Mouse (Mus musculus): ENCODE measurements around the gene Hhatl. TPM values are rescaled to one million over a fixed set of nuclear protein-coding genes. Genes with fewer than 3 reads are reported as not detected.
A peak's percentile ranks its signal among the peaks of the same experiment; 100 is the strongest.

Gene Hhatl
- 0.96 and 1.8 TPM in 2 replicates for polyA plus RNA-seq (2015; fragmentation: Nextera tagmentation; extraction: Ambion mirVana)

GRCm38 (mm10) chr9:121791757-121792521 lies at the start of gene Hhatl:
Gene Hhatl (minus strand): TSS chr9:121792507.
- Histone ChIP-seq H3K27ac (no peak within 1 kb of the TSS), H3K4me2 (no peak within 1 kb of the TSS), H3K9me3 (no peaks in the 10 kb centered on the region), H3K36me3 (no peaks in the 10 kb centered on the region), H3K4me1 (peaks cover 7% of the 10 kb centered on the region; the same call in 1 of the 2 replicates), H3K4me3 (no peak within 1 kb of the TSS), H3K9ac (no peak within 1 kb of the TSS), H3K27me3 (0 out of 2 replicates have a peak, but pooled peaks cover 4% of the 10 kb centered on the region)
- WGBS: 38% methylated on average over 24 of the region's 24 CpGs
- peak; percentile 9; the same call in 1 of the 2 replicates for ATAC-seq (ENCODE audit: borderline replicate concordance, extremely low read depth, low FRiP score, low TSS enrichment)

GRCm38 (mm10) chr9:121839622-121839965 lies 47.3 kb upstream of the Hhatl start:
- ATAC-seq (ENCODE audit: borderline replicate concordance, extremely low read depth, low FRiP score, low TSS enrichment): peak; percentile 41; the same call in 1 of the 2 replicates
- Histone ChIP-seq H3K36me3 (no peaks in the 10 kb centered on the region), H3K9me3 (no peaks in the 10 kb centered on the region), H3K4me1 (peaks cover 3% of the 10 kb centered on the region; the same call in 1 of the 2 replicates), H3K27ac (no peak overlapping the region), H3K4me3 (peak overlapping the region; percentile 49), H3K4me2 (peak overlapping the region; percentile 87), H3K9ac (peak overlapping the region; percentile 25; the same call in 1 of the 2 replicates), H3K27me3 (no peaks in the 10 kb centered on the region)
- 39% methylated on average over 7 of the region's 7 CpGs for WGBS

GRCm38 (mm10) chr9:121838829-121839621 lies 46.7 kb upstream of the Hhatl start, which contains the start of gene Ccdc13:
Gene Ccdc13 (minus strand): TSS chr9:121839461.
- H3K9ac ChIP-seq: peak within 1 kb of the TSS; percentile 25; the same call in 1 of the 2 replicates
- peak within 1 kb of the TSS; percentile 87 for H3K4me2 ChIP-seq
- no peak within 1 kb of the TSS for H3K27ac ChIP-seq
- ATAC-seq (ENCODE audit: borderline replicate concordance, extremely low read depth, low FRiP score, low TSS enrichment): peak; percentile 93; the same call in 1 of the 2 replicates
- H3K4me3 ChIP-seq: peak within 1 kb of the TSS; percentile 49
- H3K27me3 ChIP-seq: no peaks in the 10 kb centered on the region
- no peaks in the 10 kb centered on the region for H3K9me3 ChIP-seq
- H3K4me1 ChIP-seq: peaks cover 3% of the 10 kb centered on the region; the same call in 1 of the 2 replicates
- WGBS: 3% methylated on average over 61 of the region's 61 CpGs
- H3K36me3 ChIP-seq: no peaks in the 10 kb centered on the region

GRCm38 (mm10) chr9:121838008-121838407 lies 45.7 kb upstream of the Hhatl start:
- H3K4me1 ChIP-seq: peaks cover 3% of the 10 kb centered on the region; the same call in 1 of the 2 replicates
- H3K27ac ChIP-seq: no peak overlapping the region
- no peaks in the 10 kb centered on the region for H3K36me3 ChIP-seq
- H3K9ac ChIP-seq: no peak overlapping the region
- no peak overlapping the region for H3K4me3 ChIP-seq
- H3K4me2 ChIP-seq: no peak overlapping the region
- H3K27me3 ChIP-seq: no peaks in the 10 kb centered on the region
- no peaks in the 10 kb centered on the region for H3K9me3 ChIP-seq
- 89% methylated on average over 6 of the region's 6 CpGs for WGBS
- ATAC-seq (ENCODE audit: borderline replicate concordance, extremely low read depth, low FRiP score, low TSS enrichment): no peak

- no peaks in the 10 kb centered on the region for H3K27me3 ChIP-seq
- H3K9me3 ChIP-seq: no peaks in the 10 kb centered on the region
- no peaks in the 10 kb centered on the region for H3K36me3 ChIP-seq
- no peak overlapping the region for H3K27ac ChIP-seq
- no peak overlapping the region for H3K9ac ChIP-seq
- 72% methylated on average over 11 of the region's 11 CpGs for WGBS
- no peak for ATAC-seq (ENCODE audit: borderline replicate concordance, extremely low read depth, low FRiP score, low TSS enrichment)
- no peak overlapping the region for H3K4me3 ChIP-seq
- no peak overlapping the region for H3K4me2 ChIP-seq
- H3K4me1 ChIP-seq: no peaks in the 10 kb centered on the region
Measured at GRCm38 (mm10) chr9:121833825-121834224, 41.5 kb upstream of the Hhatl start.

- no peak overlapping the region for H3K27ac ChIP-seq
- no peaks in the 10 kb centered on the region for H3K36me3 ChIP-seq
- no peaks in the 10 kb centered on the region for H3K27me3 ChIP-seq
- no peak for ATAC-seq (ENCODE audit: borderline replicate concordance, extremely low read depth, low FRiP score, low TSS enrichment)
- H3K9ac ChIP-seq: no peak overlapping the region
- no peaks in the 10 kb centered on the region for H3K9me3 ChIP-seq
- 23% methylated on average over 6 of the region's 6 CpGs for WGBS
- no peaks in the 10 kb centered on the region for H3K4me1 ChIP-seq
- H3K4me2 ChIP-seq: no peak overlapping the region
- no peak overlapping the region for H3K4me3 ChIP-seq
Measured at GRCm38 (mm10) chr9:121830956-121831293, 38.6 kb upstream of the Hhatl start.

GRCm38 (mm10) chr9:121830243-121830955 lies 38.1 kb upstream of the Hhatl start:
- H3K36me3 ChIP-seq: no peaks in the 10 kb centered on the region
- no peaks in the 10 kb centered on the region for H3K27me3 ChIP-seq
- no peak overlapping the region for H3K4me2 ChIP-seq
- 65% methylated on average over 6 of the region's 6 CpGs for WGBS
- H3K4me1 ChIP-seq: no peaks in the 10 kb centered on the region
- H3K27ac ChIP-seq: no peak overlapping the region
- ATAC-seq (ENCODE audit: borderline replicate concordance, extremely low read depth, low FRiP score, low TSS enrichment): no peak
- no peak overlapping the region for H3K9ac ChIP-seq
- H3K4me3 ChIP-seq: no peak overlapping the region
- no peaks in the 10 kb centered on the region for H3K9me3 ChIP-seq

- WGBS: 44% methylated on average over 7 of the region's 7 CpGs
- ATAC-seq (ENCODE audit: borderline replicate concordance, extremely low read depth, low FRiP score, low TSS enrichment): no peak
- Histone ChIP-seq H3K27me3 (no peaks in the 10 kb centered on the region), H3K36me3 (no peaks in the 10 kb centered on the region), H3K4me2 (no peak overlapping the region), H3K4me3 (no peak overlapping the region), H3K4me1 (no peaks in the 10 kb centered on the region), H3K9me3 (no peaks in the 10 kb centered on the region), H3K27ac (no peak overlapping the region), H3K9ac (no peak overlapping the region)
Measured at GRCm38 (mm10) chr9:121829270-121829992, 37.1 kb upstream of the Hhatl start.

- no peak overlapping the region for H3K9ac ChIP-seq
- no peaks in the 10 kb centered on the region for H3K27me3 ChIP-seq
- no peak overlapping the region for H3K4me2 ChIP-seq
- no peaks in the 10 kb centered on the region for H3K36me3 ChIP-seq
- H3K4me3 ChIP-seq: no peak overlapping the region
- H3K27ac ChIP-seq: no peak overlapping the region
- no peak for ATAC-seq (ENCODE audit: borderline replicate concordance, extremely low read depth, low FRiP score, low TSS enrichment)
- H3K9me3 ChIP-seq: no peaks in the 10 kb centered on the region
- 0 out of 2 replicates have a peak, but pooled peaks cover under 1% of the 10 kb centered on the region for H3K4me1 ChIP-seq
- 46% methylated on average over 6 of the region's 6 CpGs for WGBS
Measured at GRCm38 (mm10) chr9:121828314-121828713, 36.0 kb upstream of the Hhatl start.

- no peaks in the 10 kb centered on the region for H3K27me3 ChIP-seq
- H3K9me3 ChIP-seq: no peaks in the 10 kb centered on the region
- peaks cover 10% of the 10 kb centered on the region; the same call in 1 of the 2 replicates for H3K4me1 ChIP-seq
- H3K27ac ChIP-seq: no peak overlapping the region
- H3K4me2 ChIP-seq: no peak overlapping the region
- H3K36me3 ChIP-seq: no peaks in the 10 kb centered on the region
- 81% methylated on average over 3 of the region's 3 CpGs for WGBS
- no peak overlapping the region for H3K9ac ChIP-seq
- no peak overlapping the region for H3K4me3 ChIP-seq
- no peak for ATAC-seq (ENCODE audit: borderline replicate concordance, extremely low read depth, low FRiP score, low TSS enrichment)
Measured at GRCm38 (mm10) chr9:121826356-121826755, 34.0 kb upstream of the Hhatl start.

- Histone ChIP-seq H3K9ac (no peak overlapping the region), H3K4me3 (no peak overlapping the region), H3K27ac (no peak overlapping the region), H3K4me1 (peaks cover 10% of the 10 kb centered on the region; the same call in 1 of the 2 replicates), H3K4me2 (no peak overlapping the region), H3K27me3 (no peaks in the 10 kb centered on the region), H3K9me3 (no peaks in the 10 kb centered on the region), H3K36me3 (no peaks in the 10 kb centered on the region)
- WGBS: 77% methylated on average over 7 of the region's 7 CpGs
- no peak for ATAC-seq (ENCODE audit: borderline replicate concordance, extremely low read depth, low FRiP score, low TSS enrichment)
Measured at GRCm38 (mm10) chr9:121823991-121824390, 31.7 kb upstream of the Hhatl start.

Measured in lung, embryonic 15.5 days (tissue).